Mouse (Mus musculus): ENCODE measurements around the gene Trpt1. TPM values are rescaled to one million over a fixed set of nuclear protein-coding genes. Genes with fewer than 3 reads are reported as not detected.
"Not testable (repeated sequence)": the region's sequence is repeated elsewhere in the genome, so short reads cannot be mapped to it uniquely, and the experiment has no call there.

Trpt1 gene
- polyA plus RNA-seq, 1 experiment = 4.7 TPM

- DNase-seq (ENCODE audit: low read depth in 1 of 2, low spot score in 2 of 2) = peak in 1 of 2 experiments; percentile 61
- TF ChIP-seq CTCF (IDR thresholded peaks at IDR 0.05; ENCODE audit: extremely low read depth, insufficient read depth, insufficient read length, insufficient replicate concordance) = no peak
- no peak for TF ChIP-seq POLR2A (IDR thresholded peaks at IDR 0.05; ENCODE audit: low read depth, low read length)
- Histone ChIP-seq H3K4me3 (ENCODE audit: extremely low read depth, insufficient read depth, insufficient read length) (peak within 1 kb of the TSS; percentile 75), H3K36me3 (ENCODE audit: control insufficient read depth, insufficient read depth, low read length) (no peaks in the 10 kb centered on the region), H3K27ac (ENCODE audit: insufficient read depth, low read length) (no peak within 1 kb of the TSS), H3K27me3 (ENCODE audit: control insufficient read depth, insufficient read depth, low read length) (no peaks in the 10 kb centered on the region), H3K4me1 (ENCODE audit: control insufficient read depth, insufficient read depth, insufficient read length) (peaks cover 4% of the 10 kb centered on the region)
- WGBS = under 1% methylated on average over 77 of the region's 85 CpGs
These were observed 8.6 kb upstream of the Trpt1 start, which contains the start of gene Vegfb for GRCm38 (mm10) chr19:6987061-6987903. Gene Vegfb, minus strand, starts transcription at chr19:6987651.

GRCm38 (mm10) chr19:6987904-6988285 lies 8.0 kb upstream of the Trpt1 start:
- DNase-seq (ENCODE audit: low read depth in 1 of 2, low spot score in 2 of 2) = no peak
- H3K27ac ChIP-seq (ENCODE audit: insufficient read depth, low read length) = no peak overlapping the region
- 14% methylated on average over 8 of the region's 8 CpGs for WGBS

GRCm38 (mm10) chr19:6989251-6989650 lies 6.7 kb upstream of the Trpt1 start:
- WGBS = 96% methylated on average over 8 of the region's 8 CpGs
- no peaks in the 10 kb centered on the region for H3K27me3 ChIP-seq (ENCODE audit: control insufficient read depth, insufficient read depth, low read length)
- H3K36me3 ChIP-seq (ENCODE audit: control insufficient read depth, insufficient read depth, low read length) = no peaks in the 10 kb centered on the region
- H3K4me1 ChIP-seq (ENCODE audit: control insufficient read depth, insufficient read depth, insufficient read length) = peaks cover 8% of the 10 kb centered on the region
- TF ChIP-seq CTCF (IDR thresholded peaks at IDR 0.05; ENCODE audit: extremely low read depth, insufficient read depth, insufficient read length, insufficient replicate concordance) = no peak
- no peak for TF ChIP-seq POLR2A (IDR thresholded peaks at IDR 0.05; ENCODE audit: low read depth, low read length)
- no peak overlapping the region for H3K4me3 ChIP-seq (ENCODE audit: extremely low read depth, insufficient read depth, insufficient read length)
- no peak overlapping the region for H3K27ac ChIP-seq (ENCODE audit: insufficient read depth, low read length)
- DNase-seq (ENCODE audit: low read depth in 1 of 2, low spot score in 2 of 2) = no peak

More at GRCm38 (mm10) chr19:6987904-6988285, 8.0 kb upstream of the Trpt1 start:
- Histone ChIP-seq H3K36me3 (ENCODE audit: control insufficient read depth, insufficient read depth, low read length) (no peaks in the 10 kb centered on the region), H3K4me1 (ENCODE audit: control insufficient read depth, insufficient read depth, insufficient read length) (peaks cover 5% of the 10 kb centered on the region), H3K4me3 (ENCODE audit: extremely low read depth, insufficient read depth, insufficient read length) (peak overlapping the region; percentile 75), H3K27me3 (ENCODE audit: control insufficient read depth, insufficient read depth, low read length) (no peaks in the 10 kb centered on the region)
- no peak for TF ChIP-seq POLR2A (IDR thresholded peaks at IDR 0.05; ENCODE audit: low read depth, low read length)
- TF ChIP-seq CTCF (IDR thresholded peaks at IDR 0.05; ENCODE audit: extremely low read depth, insufficient read depth, insufficient read length, insufficient replicate concordance) = no peak

- Histone ChIP-seq H3K27ac (ENCODE audit: insufficient read depth, low read length) (no peak overlapping the region), H3K27me3 (ENCODE audit: control insufficient read depth, insufficient read depth, low read length) (no peaks in the 10 kb centered on the region), H3K4me3 (ENCODE audit: extremely low read depth, insufficient read depth, insufficient read length) (no peak overlapping the region), H3K4me1 (ENCODE audit: control insufficient read depth, insufficient read depth, insufficient read length) (peaks cover 20% of the 10 kb centered on the region), H3K36me3 (ENCODE audit: control insufficient read depth, insufficient read depth, low read length) (no peaks in the 10 kb centered on the region)
- TF ChIP-seq CTCF (IDR thresholded peaks at IDR 0.05; ENCODE audit: extremely low read depth, insufficient read depth, insufficient read length, insufficient replicate concordance) = no peak
- no peak for TF ChIP-seq POLR2A (IDR thresholded peaks at IDR 0.05; ENCODE audit: low read depth, low read length)
- no peak for DNase-seq (ENCODE audit: low read depth in 1 of 2, low spot score in 2 of 2)
- WGBS = 86% methylated on average over 6 of the region's 6 CpGs
These were observed 5.2 kb upstream of the Trpt1 start for GRCm38 (mm10) chr19:6990712-6991111.

- H3K4me1 ChIP-seq (ENCODE audit: control insufficient read depth, insufficient read depth, insufficient read length) = peaks cover 20% of the 10 kb centered on the region
- not testable (repeated sequence) for H3K27me3 ChIP-seq (ENCODE audit: control insufficient read depth, insufficient read depth, low read length); H3K4me3 ChIP-seq (ENCODE audit: extremely low read depth, insufficient read depth, insufficient read length); DNase-seq (ENCODE audit: low read depth in 1 of 2, low spot score in 2 of 2); H3K36me3 ChIP-seq (ENCODE audit: control insufficient read depth, insufficient read depth, low read length); H3K27ac ChIP-seq (ENCODE audit: insufficient read depth, low read length)
- 94% methylated on average over 6 of the region's 6 CpGs for WGBS
These were observed 4.8 kb upstream of the Trpt1 start for GRCm38 (mm10) chr19:6991166-6991565.

GRCm38 (mm10) chr19:6992011-6992858 lies 3.7 kb upstream of the Trpt1 start, which contains the start of gene Dnajc4:
Gene Dnajc4, minus strand, starts transcription at chr19:6992572.
- peak within 1 kb of the TSS; percentile 26; the same call in 1 of the 2 replicates for H3K27ac ChIP-seq (ENCODE audit: insufficient read depth, low read length)
- H3K4me3 ChIP-seq (ENCODE audit: extremely low read depth, insufficient read depth, insufficient read length) = peak within 1 kb of the TSS; percentile 73
- no peaks in the 10 kb centered on the region for H3K36me3 ChIP-seq (ENCODE audit: control insufficient read depth, insufficient read depth, low read length)
- under 1% methylated on average over 37 of the region's 37 CpGs for WGBS
- peaks cover 20% of the 10 kb centered on the region for H3K4me1 ChIP-seq (ENCODE audit: control insufficient read depth, insufficient read depth, insufficient read length)
- peak; percentile 19 for TF ChIP-seq POLR2A (IDR thresholded peaks at IDR 0.05; ENCODE audit: low read depth, low read length)
- 0 out of 2 replicates have a peak, but pooled peaks have one; percentile 7 for TF ChIP-seq CTCF (IDR thresholded peaks at IDR 0.05; ENCODE audit: extremely low read depth, insufficient read depth, insufficient read length, insufficient replicate concordance)
- no peaks in the 10 kb centered on the region for H3K27me3 ChIP-seq (ENCODE audit: control insufficient read depth, insufficient read depth, low read length)
- DNase-seq (ENCODE audit: low read depth in 1 of 2, low spot score in 2 of 2) = peak; percentile 95 to 97

All from spleen, adult 2 months (tissue).